Mouse (Mus musculus): Measurements from ENCODE around the gene Col2a1. TPM values are rescaled to one million over a fixed set of nuclear protein-coding genes. Genes with fewer than 3 reads are reported as not detected.

Gene Col2a1
- polyA plus RNA-seq, 1 experiment from 2014 or later, result 271 TPM

- no peaks in the 10 kb centered on the region for H3K9me3 ChIP-seq
- H3K27me3 ChIP-seq (replicated peaks; ENCODE audit: low read depth, poor library complexity, severe bottlenecking), result 0 out of 2 replicates have a peak, but pooled peaks cover under 1% of the 10 kb centered on the region
- H3K36me3 ChIP-seq (replicated peaks), result peaks cover 41% of the 10 kb centered on the region
- DNase-seq (ENCODE audit: low spot score), result peak; percentile 31
- H3K4me3 ChIP-seq, result no peak overlapping the region
- peaks cover 26% of the 10 kb centered on the region for H3K4me1 ChIP-seq
- peak overlapping the region; percentile 7 for H3K27ac ChIP-seq (replicated peaks)
- 26% methylated on average over 11 of the region's 11 CpGs for WGBS
Measured at GRCm38 (mm10) chr15:97973248-97974005, 31.1 kb downstream of the Col2a1 start.

- Histone ChIP-seq H3K36me3 (replicated peaks) (peaks cover 33% of the 10 kb centered on the region), H3K4me1 (peaks cover 26% of the 10 kb centered on the region), H3K9me3 (no peaks in the 10 kb centered on the region), H3K27ac (replicated peaks) (no peak overlapping the region), H3K4me3 (no peak overlapping the region), H3K27me3 (replicated peaks; ENCODE audit: low read depth, poor library complexity, severe bottlenecking) (0 out of 2 replicates have a peak, but pooled peaks cover 4% of the 10 kb centered on the region)
- no peak for DNase-seq (ENCODE audit: low spot score)
- 91% methylated on average over 6 of the region's 6 CpGs for WGBS
Measured at GRCm38 (mm10) chr15:97972580-97972979, 31.9 kb downstream of the Col2a1 start.

- H3K27ac ChIP-seq (replicated peaks), result no peak overlapping the region
- 0 out of 2 replicates have a peak, but pooled peaks cover 4% of the 10 kb centered on the region for H3K27me3 ChIP-seq (replicated peaks; ENCODE audit: low read depth, poor library complexity, severe bottlenecking)
- H3K4me1 ChIP-seq, result peaks cover 41% of the 10 kb centered on the region
- H3K9me3 ChIP-seq, result no peaks in the 10 kb centered on the region
- H3K4me3 ChIP-seq, result no peak overlapping the region
- H3K36me3 ChIP-seq (replicated peaks), result peaks cover 10% of the 10 kb centered on the region
- peak; percentile 54 for DNase-seq (ENCODE audit: low spot score)
- 43% methylated on average over 6 of the region's 6 CpGs for WGBS
Measured at GRCm38 (mm10) chr15:97970299-97970698, 34.2 kb downstream of the Col2a1 start.

DNA sequence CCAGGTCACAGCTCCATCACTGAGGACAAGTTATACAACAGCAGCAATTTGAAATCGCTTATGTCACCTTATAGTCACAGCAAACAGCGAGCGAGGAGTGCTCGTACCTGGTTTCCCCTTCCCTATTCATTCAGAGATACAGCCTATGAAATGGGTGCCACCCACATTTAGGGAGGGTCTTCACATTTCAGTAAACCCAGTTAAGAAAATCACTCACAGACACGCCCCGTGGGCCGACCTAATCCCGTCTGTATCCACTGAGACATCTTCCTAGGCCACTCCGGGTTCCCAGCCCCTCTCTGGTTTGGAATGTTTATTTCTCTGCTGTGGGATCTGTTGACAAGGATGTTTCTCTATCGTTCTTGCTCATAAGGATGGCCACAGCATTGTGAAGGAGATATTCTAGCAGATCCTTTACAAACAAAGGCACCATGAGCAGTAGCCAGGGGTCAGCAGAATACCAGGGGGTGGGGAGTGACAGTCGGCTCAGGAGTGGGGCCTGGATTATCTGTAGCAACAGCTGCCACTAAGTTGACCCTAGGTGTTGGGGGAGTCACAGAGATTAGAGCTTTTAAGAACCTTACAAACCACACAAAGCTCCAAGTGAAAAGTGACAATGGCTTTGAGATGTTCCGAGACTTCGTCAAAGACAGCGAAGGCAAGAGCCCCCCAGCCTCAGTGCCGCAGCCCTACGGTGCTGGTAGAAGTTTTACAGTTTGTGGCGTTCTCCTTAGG, 39.0 kb downstream of the Col2a1 start:
- H3K4me3 ChIP-seq, result peak overlapping the region; percentile 69
- H3K9me3 ChIP-seq, result no peaks in the 10 kb centered on the region
- H3K27me3 ChIP-seq (replicated peaks; ENCODE audit: low read depth, poor library complexity, severe bottlenecking), result 0 out of 2 replicates have a peak, but pooled peaks cover 4% of the 10 kb centered on the region
- no peak for DNase-seq (ENCODE audit: low spot score)
- peaks cover 3% of the 10 kb centered on the region for H3K36me3 ChIP-seq (replicated peaks)
- 59% methylated on average over 17 of the region's 17 CpGs for WGBS
- peaks cover 40% of the 10 kb centered on the region for H3K4me1 ChIP-seq
- H3K27ac ChIP-seq (replicated peaks), result no peak overlapping the region

- Histone ChIP-seq H3K9me3 (no peaks in the 10 kb centered on the region), H3K27me3 (replicated peaks; ENCODE audit: low read depth, poor library complexity, severe bottlenecking) (0 out of 2 replicates have a peak, but pooled peaks cover 4% of the 10 kb centered on the region), H3K4me3 (peak overlapping the region; percentile 69), H3K36me3 (replicated peaks) (peaks cover 3% of the 10 kb centered on the region), H3K4me1 (peaks cover 34% of the 10 kb centered on the region), H3K27ac (replicated peaks) (peak overlapping the region; percentile 90)
- DNase-seq (ENCODE audit: low spot score), result no peak
- WGBS, result 18% methylated on average over 7 of the region's 7 CpGs
Measured at GRCm38 (mm10) chr15:97964836-97965187, 39.7 kb downstream of the Col2a1 start.

- DNase-seq (ENCODE audit: low spot score), result peak; percentile 97
- peak within 1 kb of the TSS; percentile 90 for H3K27ac ChIP-seq (replicated peaks)
- H3K36me3 ChIP-seq (replicated peaks), result peaks cover 3% of the 10 kb centered on the region; the same call in 1 of the 2 replicates
- peak within 1 kb of the TSS; percentile 69 for H3K4me3 ChIP-seq
- H3K9me3 ChIP-seq, result no peaks in the 10 kb centered on the region
- H3K4me1 ChIP-seq, result peaks cover 32% of the 10 kb centered on the region
- under 1% methylated on average over 67 of the region's 67 CpGs for WGBS
- 0 out of 2 replicates have a peak, but pooled peaks cover 4% of the 10 kb centered on the region for H3K27me3 ChIP-seq (replicated peaks; ENCODE audit: low read depth, poor library complexity, severe bottlenecking)
Measured at GRCm38 (mm10) chr15:97963989-97964835, 40.3 kb downstream of the Col2a1 start, which contains the start of gene Tmem106c. Tmem106c (plus strand) TSS chr15:97964200.

DNA sequence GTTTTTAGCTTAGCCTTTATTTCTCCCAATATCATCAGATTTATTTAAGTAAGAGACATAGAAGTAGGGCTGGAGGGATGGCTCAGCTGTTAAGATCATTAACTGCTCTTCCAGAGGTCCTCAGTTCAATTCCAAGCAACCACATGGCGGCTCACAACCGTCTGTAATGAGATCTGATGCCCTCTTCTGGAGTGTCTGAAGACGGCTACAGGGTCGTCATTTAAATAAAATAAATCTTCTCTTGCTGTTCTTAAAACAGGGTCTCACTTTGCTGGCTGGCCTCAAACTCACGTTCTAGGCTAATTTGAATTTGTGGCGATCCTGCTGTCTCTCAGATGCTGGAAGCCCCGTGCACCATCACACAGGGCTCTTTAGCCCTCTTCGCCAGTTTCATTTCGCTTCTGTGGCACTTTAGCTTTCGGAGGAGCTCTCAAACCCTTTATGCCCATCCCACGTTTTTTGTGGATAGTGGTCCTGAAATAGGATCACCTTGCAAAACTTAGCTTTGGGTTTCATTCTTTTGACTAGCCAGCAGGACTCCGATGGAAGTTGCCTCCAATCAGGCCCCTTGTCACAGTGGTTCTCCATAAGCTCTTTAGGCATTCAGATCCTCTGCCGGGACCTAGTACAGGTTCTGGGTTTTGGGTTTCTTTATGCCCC, 41.0 kb downstream of the Col2a1 start:
- Histone ChIP-seq H3K36me3 (replicated peaks) (peaks cover under 1% of the 10 kb centered on the region; the same call in 1 of the 2 replicates), H3K9me3 (no peaks in the 10 kb centered on the region), H3K4me3 (peak overlapping the region; percentile 69), H3K27me3 (replicated peaks; ENCODE audit: low read depth, poor library complexity, severe bottlenecking) (0 out of 2 replicates have a peak, but pooled peaks cover 4% of the 10 kb centered on the region), H3K4me1 (peaks cover 32% of the 10 kb centered on the region), H3K27ac (replicated peaks) (peak overlapping the region; percentile 90)
- WGBS, result 14% methylated on average over 13 of the region's 13 CpGs
- DNase-seq (ENCODE audit: low spot score), result no peak

DNA sequence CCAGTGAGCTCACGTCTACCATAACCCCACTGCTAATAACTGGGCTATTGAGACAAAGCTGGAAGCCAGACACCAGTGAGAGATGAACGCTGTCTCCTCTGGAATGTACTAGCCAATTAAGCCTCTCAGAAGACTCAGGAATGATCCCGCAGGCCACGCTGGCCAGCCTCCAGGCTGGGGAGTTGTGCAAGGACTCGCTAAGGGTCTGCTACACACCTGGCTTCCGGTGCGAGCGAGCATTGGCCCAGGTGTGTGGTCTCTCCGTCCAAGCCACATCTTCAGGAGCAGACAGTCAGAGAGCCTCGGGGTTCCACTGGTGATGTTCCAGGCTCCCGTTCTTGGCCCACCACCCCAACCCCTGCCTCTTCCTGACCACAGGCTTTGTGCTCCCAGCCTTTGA, 48.1 kb downstream of the Col2a1 start:
- no peaks in the 10 kb centered on the region for H3K9me3 ChIP-seq
- H3K4me1 ChIP-seq, result peaks cover 35% of the 10 kb centered on the region
- no peak for DNase-seq (ENCODE audit: low spot score)
- 70% methylated on average over 11 of the region's 11 CpGs for WGBS
- no peak overlapping the region for H3K4me3 ChIP-seq
- H3K36me3 ChIP-seq (replicated peaks), result no peaks in the 10 kb centered on the region
- H3K27ac ChIP-seq (replicated peaks), result peak overlapping the region; percentile 68
- peaks cover 28% of the 10 kb centered on the region for H3K27me3 ChIP-seq (replicated peaks; ENCODE audit: low read depth, poor library complexity, severe bottlenecking)

GRCm38 (mm10) chr15:97955742-97956141, 48.8 kb downstream of the Col2a1 start:
- peak; percentile 34 for DNase-seq (ENCODE audit: low spot score)
- Histone ChIP-seq H3K4me1 (peaks cover 35% of the 10 kb centered on the region), H3K4me3 (no peak overlapping the region), H3K27ac (replicated peaks) (peak overlapping the region; percentile 68), H3K36me3 (replicated peaks) (no peaks in the 10 kb centered on the region), H3K27me3 (replicated peaks; ENCODE audit: low read depth, poor library complexity, severe bottlenecking) (peaks cover 32% of the 10 kb centered on the region), H3K9me3 (no peaks in the 10 kb centered on the region)
- 25% methylated on average over 4 of the region's 4 CpGs for WGBS

GRCm38 (mm10) chr15:97955286-97955685, 49.2 kb downstream of the Col2a1 start:
- H3K27me3 ChIP-seq (replicated peaks; ENCODE audit: low read depth, poor library complexity, severe bottlenecking), result peaks cover 32% of the 10 kb centered on the region
- no peak for DNase-seq (ENCODE audit: low spot score)
- 68% methylated on average over 1 of the region's 1 CpGs for WGBS
- no peaks in the 10 kb centered on the region for H3K36me3 ChIP-seq (replicated peaks)
- peaks cover 35% of the 10 kb centered on the region for H3K4me1 ChIP-seq
- H3K27ac ChIP-seq (replicated peaks), result peak overlapping the region; percentile 68
- no peaks in the 10 kb centered on the region for H3K9me3 ChIP-seq
- H3K4me3 ChIP-seq, result no peak overlapping the region

DNA sequence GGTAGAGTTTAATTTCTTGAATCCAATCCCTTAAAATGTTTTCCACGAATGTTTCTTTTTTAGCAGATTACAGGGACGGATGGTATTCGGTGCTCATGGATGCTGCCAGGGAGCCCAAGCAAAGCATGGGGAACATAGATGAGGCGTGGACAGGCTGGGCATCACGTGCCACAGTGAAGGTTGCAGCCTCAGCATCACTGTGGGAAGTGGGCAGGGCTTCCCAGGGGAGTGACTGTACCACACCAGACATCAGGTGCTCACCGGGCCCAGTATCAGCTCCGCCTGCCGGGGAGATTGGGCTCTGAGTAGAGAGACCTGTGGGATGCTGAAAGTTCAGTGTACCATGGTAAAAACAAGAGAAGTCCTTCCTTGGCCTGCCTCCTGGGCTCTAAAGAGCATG, 49.8 kb downstream of the Col2a1 start:
- Histone ChIP-seq H3K4me3 (no peak overlapping the region), H3K4me1 (peaks cover 36% of the 10 kb centered on the region), H3K9me3 (no peaks in the 10 kb centered on the region), H3K27ac (replicated peaks) (peak overlapping the region; percentile 68; the same call in 1 of the 2 replicates), H3K27me3 (replicated peaks; ENCODE audit: low read depth, poor library complexity, severe bottlenecking) (peaks cover 33% of the 10 kb centered on the region), H3K36me3 (replicated peaks) (no peaks in the 10 kb centered on the region)
- 81% methylated on average over 8 of the region's 8 CpGs for WGBS
- DNase-seq (ENCODE audit: low spot score), result no peak

GRCm38 (mm10) chr15:97952889-97953189, 51.7 kb downstream of the Col2a1 start:
- Histone ChIP-seq H3K4me3 (no peak overlapping the region), H3K27ac (replicated peaks) (no peak overlapping the region), H3K9me3 (no peaks in the 10 kb centered on the region), H3K36me3 (replicated peaks) (no peaks in the 10 kb centered on the region), H3K27me3 (replicated peaks; ENCODE audit: low read depth, poor library complexity, severe bottlenecking) (peaks cover 40% of the 10 kb centered on the region), H3K4me1 (peaks cover 49% of the 10 kb centered on the region)
- 65% methylated on average over 4 of the region's 4 CpGs for WGBS
- no peak for DNase-seq (ENCODE audit: low spot score)

Measured in embryonic facial prominence, embryonic 10.5 days (tissue).